Mouse (Mus musculus): Measurements from ENCODE around the gene Rab10. TPM values are rescaled to one million over a fixed set of nuclear protein-coding genes. Genes with fewer than 3 reads are reported as not detected.

The Rab10 gene
- 100 to 1,000 TPM; 151 to 158 TPM for total RNA-seq (2021)
- long read RNA-seq, experiment 1, transcript Rab10-201 (6 exons, 3,513 nt): major isoform, 240 of 249 reads
- long read RNA-seq, experiment 1, partial matches to known transcripts: 2 of 249 reads
- long read RNA-seq, experiment 1, other reads (novel, unspliced or antisense): 7 of 249 reads
- long read RNA-seq, experiment 2, transcript Rab10-201 (6 exons, 3,513 nt): major isoform, 308 of 327 reads
- long read RNA-seq, experiment 2, partial matches to known transcripts: 5 of 327 reads
- long read RNA-seq, experiment 2, other reads (novel, unspliced or antisense): 14 of 327 reads

DNA sequence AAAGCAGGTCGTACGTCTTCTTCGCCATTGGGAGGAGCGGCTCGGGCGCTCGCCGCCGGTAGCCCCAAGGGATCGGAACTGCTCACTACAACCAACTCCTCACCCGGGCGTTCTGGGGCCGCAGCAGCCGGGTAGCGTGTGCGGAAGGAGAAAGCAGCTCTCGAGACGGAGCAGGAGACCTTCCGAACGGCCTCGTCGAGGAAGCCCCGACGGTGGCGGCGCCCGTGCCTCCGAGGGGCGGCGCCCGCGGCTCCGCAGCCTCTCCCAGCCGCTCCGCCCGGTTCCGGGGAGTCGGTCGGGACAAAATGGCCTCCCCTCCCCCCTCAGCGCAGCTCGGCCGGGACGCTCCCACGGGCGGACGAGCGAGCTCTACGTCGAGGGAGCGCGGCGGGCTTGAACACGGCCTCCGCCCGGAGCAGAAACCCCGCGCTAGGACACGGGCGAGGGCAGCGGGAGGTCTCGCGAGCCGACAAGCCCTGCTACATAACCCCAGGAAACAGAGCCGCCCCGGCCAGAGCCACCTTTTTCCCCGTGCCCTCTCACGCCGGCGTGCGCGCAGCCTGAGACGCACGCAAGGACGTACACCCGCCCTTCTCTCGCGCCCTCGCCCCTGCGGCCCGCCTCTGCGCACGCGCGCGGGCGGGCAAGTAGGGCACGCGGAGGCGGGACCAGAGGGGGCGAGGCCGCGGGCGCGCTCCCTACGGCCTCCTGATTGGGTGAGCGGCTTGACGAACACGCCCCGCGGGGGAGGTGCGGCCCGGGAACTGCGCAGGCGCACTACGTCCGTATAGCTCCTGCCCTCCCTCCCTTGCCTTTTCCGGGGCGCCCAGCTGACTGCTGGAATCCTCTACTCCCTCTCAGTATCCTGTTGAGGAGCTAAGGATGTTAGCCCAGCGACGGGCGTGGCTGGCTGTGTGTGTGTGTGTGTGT, at the start of gene Rab10:
Gene Rab10 (minus strand): TSS at position 579 of the 930 bp plus-strand sequence.
- peak within 1 kb of the TSS; percentile 97 for H3K27ac ChIP-seq
- peak; percentile 6; the same call in 1 of the 2 replicates for TF ChIP-seq CTCF (conservative IDR thresholded peaks at IDR 0.05)
- peak; percentile 99 to 100 for DNase-seq (ENCODE audit: low spot score in 2 of 2)
- H3K4me3 ChIP-seq: peak within 1 kb of the TSS; percentile 90

DNA sequence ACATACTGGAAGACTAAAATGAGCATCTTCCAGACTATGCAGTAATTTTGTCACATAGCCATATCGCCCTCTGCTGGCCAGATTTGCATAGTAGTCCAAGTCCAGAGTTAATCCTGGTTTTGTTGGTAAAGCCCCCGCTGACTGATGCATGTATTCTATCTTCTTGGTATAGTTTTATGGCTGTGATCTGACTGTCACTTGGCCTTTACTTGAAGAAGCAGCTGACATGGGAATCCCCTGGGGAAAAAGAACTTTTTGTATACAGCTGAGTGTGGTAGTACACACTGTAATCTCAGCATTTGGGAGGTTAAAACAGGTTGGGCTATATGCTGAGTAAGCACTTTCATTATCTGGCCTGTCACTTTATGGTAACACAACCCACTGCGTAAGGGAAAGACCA, 49.5 kb upstream of the Rab10 start:
- TF ChIP-seq CTCF (conservative IDR thresholded peaks at IDR 0.05): peak; percentile 93
- peak; percentile 73 to 88 for DNase-seq (ENCODE audit: low spot score in 2 of 2)
- no peak overlapping the region for H3K4me3 ChIP-seq
- H3K27ac ChIP-seq: no peak overlapping the region

DNA sequence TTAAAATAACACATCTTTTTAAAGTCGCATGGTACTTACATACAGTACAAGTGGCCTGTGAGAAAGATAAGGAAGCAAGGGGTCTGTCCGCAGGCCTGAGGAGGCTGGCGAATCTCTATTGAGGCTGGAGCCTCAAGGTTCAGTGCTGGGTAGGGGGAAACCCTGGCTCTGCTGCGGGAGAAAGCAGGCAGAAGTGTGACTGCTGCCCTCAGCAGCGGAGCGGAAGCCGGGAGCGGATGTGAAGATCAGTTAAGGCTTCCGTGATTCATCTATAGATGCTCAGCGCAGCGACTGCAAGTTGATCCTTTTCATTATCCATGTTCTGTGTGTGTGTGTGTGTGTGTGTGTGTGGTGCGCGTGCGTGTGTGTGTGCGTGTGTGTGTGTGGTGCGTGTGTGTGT, 47.1 kb upstream of the Rab10 start:
- Histone ChIP-seq H3K27ac (no peak overlapping the region), H3K4me3 (no peak overlapping the region)
- no peak for TF ChIP-seq CTCF (conservative IDR thresholded peaks at IDR 0.05)
- no peak for DNase-seq (ENCODE audit: low spot score in 2 of 2)

DNA sequence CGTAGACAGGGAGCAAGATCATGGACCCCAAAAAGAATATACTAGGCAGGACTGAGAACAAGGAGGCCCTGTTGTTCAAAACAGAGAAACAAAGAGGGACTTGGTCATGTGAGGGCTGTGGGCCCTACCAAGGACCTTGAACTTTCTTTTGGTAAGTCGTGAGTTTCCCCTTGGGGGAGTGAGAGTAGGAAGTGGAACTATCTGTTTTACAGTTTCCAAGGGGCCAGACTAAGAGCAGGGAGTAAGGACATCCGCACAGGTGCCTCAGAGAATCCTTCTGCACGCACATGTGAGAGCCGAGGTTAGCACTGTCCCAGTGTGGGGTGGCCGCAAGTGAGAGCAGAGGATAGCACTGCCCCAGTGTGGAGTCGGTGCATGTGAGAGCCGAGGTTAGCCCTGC, 45.3 kb upstream of the Rab10 start:
- no peak for TF ChIP-seq CTCF (conservative IDR thresholded peaks at IDR 0.05)
- no peak overlapping the region for H3K27ac ChIP-seq
- H3K4me3 ChIP-seq: no peak overlapping the region
- no peak for DNase-seq (ENCODE audit: low spot score in 2 of 2)

DNA sequence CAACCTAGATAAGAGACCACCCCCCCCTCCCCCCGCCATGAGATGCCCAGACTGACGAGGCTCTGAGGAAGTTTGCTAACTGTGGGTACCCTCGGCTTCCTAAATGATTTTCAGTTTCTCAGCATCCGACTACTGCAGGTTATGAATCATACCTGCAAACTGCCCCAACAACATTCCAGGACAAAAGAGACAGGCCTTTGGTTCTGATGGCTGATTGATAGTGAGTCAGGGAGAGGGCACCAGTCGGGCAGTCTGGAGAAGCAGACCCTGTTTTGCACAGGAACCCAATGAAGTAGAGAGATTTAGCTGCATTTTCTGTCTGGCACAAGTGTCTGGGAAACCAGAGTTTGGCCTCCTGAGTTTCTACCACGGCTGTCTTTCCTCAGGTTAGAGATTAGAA, 42.4 kb upstream of the Rab10 start:
- TF ChIP-seq CTCF (conservative IDR thresholded peaks at IDR 0.05): no peak
- Histone ChIP-seq H3K4me3 (no peak overlapping the region), H3K27ac (no peak overlapping the region)
- DNase-seq (ENCODE audit: low spot score in 2 of 2): no peak

DNA sequence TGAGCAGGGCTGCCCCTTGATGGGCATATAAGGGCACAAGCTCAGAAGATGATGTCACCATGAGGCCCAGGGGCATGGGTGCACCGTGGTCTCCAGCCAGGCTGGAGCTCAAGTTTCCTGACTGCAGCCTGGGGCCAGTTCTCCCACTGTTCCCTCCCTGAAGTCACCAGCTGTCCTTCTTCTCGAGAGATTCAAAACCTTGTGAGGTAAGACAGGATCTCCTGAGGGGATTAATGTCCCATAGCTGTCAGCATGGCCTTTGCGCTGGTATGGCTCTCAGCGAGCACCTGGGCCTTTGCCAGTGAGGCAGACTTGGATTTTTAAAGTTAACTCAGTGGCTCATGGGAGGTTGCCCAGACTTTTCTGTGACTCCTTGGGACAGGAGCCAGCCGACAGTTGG, 40.4 kb upstream of the Rab10 start:
- Histone ChIP-seq H3K4me3 (no peak overlapping the region), H3K27ac (no peak overlapping the region)
- no peak for TF ChIP-seq CTCF (conservative IDR thresholded peaks at IDR 0.05)
- no peak for DNase-seq (ENCODE audit: low spot score in 2 of 2)

DNA sequence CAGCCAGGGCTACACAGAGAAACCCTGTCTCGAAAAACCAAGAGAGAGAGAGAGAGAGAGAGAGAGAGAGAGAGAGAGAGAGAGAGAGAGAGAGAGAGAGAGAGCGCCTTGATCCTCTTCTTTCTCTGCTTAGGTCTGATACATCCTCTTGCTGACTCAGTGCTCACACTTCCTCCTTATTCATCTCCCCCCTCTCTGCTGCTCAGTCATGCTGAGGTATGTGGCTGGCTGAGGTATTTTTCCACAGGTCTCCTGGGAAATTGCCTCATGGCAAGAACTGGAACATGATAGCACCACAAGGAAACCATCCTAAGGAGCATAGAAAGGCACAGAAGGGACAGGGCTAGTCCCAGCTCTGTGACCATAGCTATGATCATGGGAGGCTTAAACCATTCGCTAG, 39.6 kb upstream of the Rab10 start:
- DNase-seq (ENCODE audit: low spot score in 2 of 2): no peak
- Histone ChIP-seq H3K4me3 (no peak overlapping the region), H3K27ac (no peak overlapping the region)
- no peak for TF ChIP-seq CTCF (conservative IDR thresholded peaks at IDR 0.05)

DNA sequence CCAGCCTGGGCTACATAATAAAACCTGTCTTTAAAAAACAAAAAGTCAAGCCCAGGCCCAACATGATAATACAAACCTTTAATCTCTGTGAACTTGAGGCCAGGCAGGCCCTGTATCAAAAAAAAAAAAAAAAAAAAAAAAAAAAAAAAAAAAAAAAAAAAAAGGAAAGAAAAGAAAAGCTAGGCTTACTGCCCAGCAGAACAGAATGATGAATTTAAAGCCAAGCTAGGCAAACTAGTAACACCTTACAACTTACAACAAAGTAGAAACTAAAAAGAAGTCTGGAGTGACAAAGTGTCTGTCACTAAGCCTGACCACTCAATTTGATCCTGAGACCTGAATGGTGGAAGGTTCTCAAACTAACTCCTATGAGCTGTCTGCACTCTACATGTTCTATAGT, 37.9 kb upstream of the Rab10 start:
- no peak for DNase-seq (ENCODE audit: low spot score in 2 of 2)

DNA sequence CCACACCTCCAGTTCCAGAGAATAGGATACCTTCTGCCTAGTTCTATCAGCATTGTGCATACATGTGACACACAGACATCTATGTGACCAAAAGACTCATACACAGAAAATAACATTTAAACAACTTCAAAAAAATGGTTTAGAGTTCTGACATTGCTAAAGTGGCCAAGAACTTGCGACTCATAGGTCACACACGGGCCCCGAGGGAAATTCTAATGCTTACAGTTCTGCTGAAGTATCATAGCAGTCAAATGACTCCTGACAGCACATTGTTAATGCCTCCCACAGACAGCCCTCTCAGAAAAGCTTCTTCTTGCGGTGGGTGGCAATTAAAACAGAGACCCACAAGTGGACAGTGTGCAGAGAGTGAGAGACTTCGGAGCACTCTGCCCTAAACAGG, 35.3 kb upstream of the Rab10 start:
- no peak for TF ChIP-seq CTCF (conservative IDR thresholded peaks at IDR 0.05)
- no peak for DNase-seq (ENCODE audit: low spot score in 2 of 2)
- Histone ChIP-seq H3K27ac (no peak overlapping the region), H3K4me3 (no peak overlapping the region)

More for the DNA sequence above, 37.9 kb upstream of the Rab10 start:
- Histone ChIP-seq H3K4me3 (no peak overlapping the region), H3K27ac (no peak overlapping the region)
- TF ChIP-seq CTCF (conservative IDR thresholded peaks at IDR 0.05): no peak

DNA sequence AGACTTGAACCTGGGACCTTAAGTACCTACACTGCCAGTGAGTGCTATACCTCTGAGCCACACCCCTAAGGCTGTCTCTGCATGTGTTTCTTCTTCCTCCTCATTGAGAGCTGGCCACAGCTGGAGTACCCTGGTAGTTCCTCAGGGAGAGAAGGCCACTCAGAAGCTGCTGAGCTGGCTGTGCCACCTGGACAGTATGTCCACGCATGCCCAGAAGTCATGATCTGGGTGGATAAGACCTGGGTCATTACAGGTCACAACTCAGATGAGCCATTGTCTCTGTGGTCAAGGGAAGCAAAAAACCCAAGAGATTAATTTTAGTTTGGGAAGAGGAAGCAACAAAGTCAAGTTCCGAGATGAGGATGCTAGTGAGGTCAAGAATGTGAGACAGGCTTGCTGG, 34.4 kb upstream of the Rab10 start:
- Histone ChIP-seq H3K4me3 (no peak overlapping the region), H3K27ac (no peak overlapping the region)
- TF ChIP-seq CTCF (conservative IDR thresholded peaks at IDR 0.05): no peak
- no peak for DNase-seq (ENCODE audit: low spot score in 2 of 2)

DNA sequence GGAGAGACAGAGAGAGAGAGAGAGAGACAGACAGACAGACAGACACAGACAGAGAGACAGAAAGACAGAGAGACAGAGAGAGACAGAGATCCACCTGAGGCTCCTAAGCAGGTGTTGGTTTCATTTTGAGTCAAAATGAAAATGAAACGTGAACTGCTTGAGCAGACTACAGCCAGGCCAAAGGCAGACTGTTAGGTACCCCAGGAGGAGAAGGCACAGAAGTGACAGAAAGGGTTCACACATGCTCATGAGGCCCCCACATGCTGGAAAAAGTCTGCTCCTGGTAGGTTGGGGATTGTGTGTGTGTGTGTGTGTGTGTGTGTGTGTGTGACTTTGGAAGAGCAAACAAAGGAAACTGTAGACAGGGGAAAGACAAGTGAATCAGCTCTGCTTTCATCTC, 29.2 kb upstream of the Rab10 start:
- Histone ChIP-seq H3K27ac (no peak overlapping the region), H3K4me3 (no peak overlapping the region)
- TF ChIP-seq CTCF (conservative IDR thresholded peaks at IDR 0.05): no peak
- no peak for DNase-seq (ENCODE audit: low spot score in 2 of 2)

DNA sequence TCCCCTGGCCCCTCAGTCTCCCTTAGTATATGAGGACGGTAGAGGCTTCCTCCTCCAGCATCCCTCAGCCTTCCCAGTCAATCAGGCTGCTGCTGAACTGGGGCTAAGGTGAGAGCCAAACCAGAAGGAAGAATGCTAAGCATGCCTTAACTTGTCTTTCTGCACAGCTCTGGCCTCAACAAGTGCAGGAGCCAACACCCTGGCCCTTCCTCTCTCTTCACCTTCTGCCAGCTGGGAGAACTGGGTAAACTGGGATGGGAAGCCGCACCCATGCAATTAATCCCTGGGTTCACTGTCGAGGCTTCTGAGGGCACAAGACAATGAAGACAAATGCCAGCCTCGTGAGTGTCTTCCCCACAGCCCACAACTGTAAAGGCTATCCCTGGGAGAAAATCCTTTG, 19.9 kb upstream of the Rab10 start:
- no peak for DNase-seq (ENCODE audit: low spot score in 2 of 2)
- Histone ChIP-seq H3K4me3 (no peak overlapping the region), H3K27ac (no peak overlapping the region)
- TF ChIP-seq CTCF (conservative IDR thresholded peaks at IDR 0.05): no peak

DNA sequence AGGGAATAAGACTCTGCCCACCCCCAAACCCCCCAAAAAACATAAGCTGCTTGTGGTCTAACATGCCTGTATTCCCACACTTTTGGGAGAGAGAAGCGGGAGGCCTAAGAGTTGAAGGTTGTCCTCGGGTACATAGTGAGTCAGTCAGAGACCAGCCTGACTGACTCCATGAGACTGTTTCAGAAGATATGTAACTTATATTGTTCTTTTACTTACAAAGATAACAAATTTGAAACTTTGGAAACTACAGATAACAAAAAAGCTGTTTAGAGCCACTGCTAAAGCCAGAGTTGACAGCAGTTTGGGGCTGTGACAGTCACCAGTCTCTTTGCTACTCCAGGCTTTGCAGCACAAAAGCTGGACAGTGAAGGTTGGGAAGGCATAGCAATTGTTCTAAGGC, 15.5 kb upstream of the Rab10 start:
- Histone ChIP-seq H3K4me3 (no peak overlapping the region), H3K27ac (no peak overlapping the region)
- DNase-seq (ENCODE audit: low spot score in 2 of 2): no peak
- TF ChIP-seq CTCF (conservative IDR thresholded peaks at IDR 0.05): no peak
